Mouse (Mus musculus): ENCODE results near the gene Commd2.

The Commd2 gene

GRCm38 (mm10) chr3:57612430-57612997 is 39.0 kb downstream of the Commd2 start:
- DNase-seq, result no peak

GRCm38 (mm10) chr3:57611776-57612175 is 39.7 kb downstream of the Commd2 start:
- no peak for DNase-seq

DNA sequence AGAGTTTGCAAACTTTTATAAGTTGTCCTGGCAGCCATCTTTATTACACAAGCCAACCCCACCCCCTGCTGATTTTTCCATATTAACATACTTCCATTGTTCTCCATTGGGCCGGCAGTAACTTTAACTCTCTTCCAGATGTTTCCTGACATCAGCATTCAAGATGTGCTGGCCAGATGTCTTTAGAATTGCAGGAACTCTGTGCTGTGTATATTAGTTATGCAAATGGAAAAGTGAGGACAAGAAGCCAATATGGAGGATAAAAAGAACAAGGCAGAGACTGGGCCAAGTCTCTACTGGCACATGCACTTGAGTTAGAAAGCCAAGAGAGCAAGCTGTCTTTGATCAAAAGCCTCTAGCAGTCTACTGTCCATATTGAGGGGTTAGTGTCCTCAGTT is 46.9 kb downstream of the Commd2 start:
- DNase-seq, result no peak

DNA sequence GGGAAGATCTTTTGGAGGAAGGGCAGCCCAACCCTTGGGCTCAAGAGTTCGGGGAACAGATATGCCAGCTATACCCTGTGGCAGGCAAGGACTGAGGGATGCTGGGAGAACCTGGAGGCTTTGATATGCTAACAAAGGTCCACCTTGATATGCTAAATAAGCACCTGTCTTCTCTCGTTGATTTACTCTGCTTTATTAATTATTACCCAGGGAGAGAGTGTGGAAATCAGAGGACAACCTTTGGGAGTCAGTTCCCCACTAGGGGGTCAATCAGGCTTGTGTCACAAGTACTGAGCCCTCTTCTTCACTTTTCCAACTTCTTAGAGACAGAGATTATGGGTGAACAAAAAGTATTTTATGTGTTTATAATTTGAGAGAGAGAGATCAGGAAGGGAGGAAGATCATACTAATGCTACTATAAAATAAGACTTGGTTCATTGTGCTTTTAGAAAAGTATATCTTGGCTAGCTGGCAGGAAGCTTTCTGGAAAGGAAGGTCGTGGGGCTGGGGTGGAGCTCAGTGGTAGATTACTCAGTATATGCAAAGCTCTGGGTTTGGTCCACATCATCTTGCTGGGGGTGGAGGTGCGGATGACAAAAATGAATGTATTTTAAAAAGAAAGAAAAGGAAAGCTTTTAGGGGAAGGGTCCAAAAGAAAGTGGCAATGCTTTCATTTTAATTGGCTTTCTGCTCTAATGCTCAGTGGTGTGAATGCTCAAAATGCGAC is 47.5 kb downstream of the Commd2 start:
- DNase-seq, result no peak

DNA sequence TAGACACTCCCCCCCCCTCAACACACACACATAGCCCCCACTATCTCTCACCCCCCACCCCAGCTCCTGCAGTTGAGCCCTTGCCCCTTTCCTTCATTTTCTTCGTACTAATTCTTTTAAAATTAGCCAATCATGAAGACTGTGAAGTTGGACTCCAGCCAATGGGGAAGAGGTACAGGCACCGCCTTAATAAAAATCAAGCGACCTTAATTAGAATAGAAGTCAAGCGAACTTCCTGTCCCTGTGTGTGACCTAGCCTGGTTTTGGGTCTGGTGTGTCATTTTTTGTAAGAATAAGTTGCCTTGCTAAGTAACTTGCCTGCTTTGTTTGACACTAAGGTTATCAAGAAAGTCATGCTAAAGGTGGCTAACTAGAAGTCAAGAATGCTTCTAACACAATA is 48.9 kb downstream of the Commd2 start:
- DNase-seq, result no peak

GRCm38 (mm10) chr3:57596566-57596965 is 54.9 kb downstream of the Commd2 start:
- DNase-seq, result no peak

DNA sequence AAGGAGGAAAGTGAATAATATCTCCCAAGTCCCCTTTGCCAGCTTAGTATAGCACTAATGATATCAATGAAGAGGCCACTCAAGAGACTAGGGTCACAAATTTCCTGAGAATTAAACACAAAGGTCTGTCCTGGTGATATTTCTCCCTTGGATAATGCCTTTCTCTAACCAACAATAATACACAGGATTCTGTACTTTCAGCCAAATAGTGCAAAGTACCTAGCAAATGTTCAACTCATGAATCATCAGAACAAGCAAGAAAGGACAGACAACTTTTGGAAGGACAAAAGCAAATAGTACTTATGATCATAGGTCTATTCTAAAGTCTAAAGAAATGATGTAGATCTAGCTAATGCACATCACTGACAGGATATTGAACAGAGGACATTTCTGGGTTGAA is 56.0 kb downstream of the Commd2 start:
- no peak for DNase-seq
